Mouse (Mus musculus) small intestine, adult 2 months (tissue): ENCODE measurements around the gene Eif3k. TPM values are rescaled to one million over a fixed set of nuclear protein-coding genes. Genes with fewer than 3 reads are reported as not detected.

Experiments
- H3K27ac ChIP-seq: fragments of 200-500 bp; 2 replicates; pipeline ENCODE4 v1.5.1; 2012; ENCODE audit warnings: low read depth, low read length, control low read depth, inconsistent platforms; ENCODE audit not compliant: insufficient read depth
- H3K27me3 ChIP-seq: fragments of 200-500 bp; 2 replicates; pipeline ENCODE4 v1.6.1; 2012; ENCODE audit warnings: mild to moderate bottlenecking, moderate library complexity, low read length, inconsistent platforms; ENCODE audit not compliant: control insufficient read depth, insufficient read depth
- H3K36me3 ChIP-seq: fragments of 200-500 bp; 2 replicates; pipeline ENCODE4 v1.6.1; 2012; ENCODE audit warnings: mild to moderate bottlenecking, low read length, control low read depth, inconsistent platforms; ENCODE audit not compliant: control insufficient read depth, insufficient read depth
- H3K4me1 ChIP-seq: fragments of 200-500 bp; 2 replicates; pipeline ENCODE4 v1.6.1; 2012; ENCODE audit warnings: low read length, inconsistent platforms, mixed read lengths; ENCODE audit not compliant: control insufficient read depth, insufficient read depth, insufficient read length
- H3K4me3 ChIP-seq: fragments of 200-500 bp; 2 replicates; pipeline ENCODE4 v1.5.1; 2012; ENCODE audit warnings: low read depth, mild to moderate bottlenecking, control low read depth, inconsistent platforms, low read length, moderate library complexity
- CTCF ChIP-seq: fragments of 200-500 bp; IDR thresholded peaks from 2 replicates; pipeline ENCODE4 v1.5.1; 2012; ENCODE audit warnings: low read depth, mild to moderate bottlenecking, control low read depth, inconsistent platforms, low read length, moderate library complexity, mixed read lengths; ENCODE audit not compliant: insufficient replicate concordance, insufficient read length; ENCODE audit errors: extremely low read depth
- POLR2A ChIP-seq: fragments of 200-500 bp; IDR thresholded peaks from 2 replicates; pipeline ENCODE4 v1.6.1; 2012; ENCODE audit warnings: low read depth, mild to moderate bottlenecking, control low read depth, inconsistent platforms, low read length, moderate library complexity
- WGBS: fragments of 180-500 bp; shearing (Covaris S2); methylation state at CpG from one replicate; pipeline ENCODE4 v1.1.7; 2018; 5-methylcytosine and 5-hydroxymethylcytosine counted together
- polyA plus RNA-seq: library from polyadenylated mRNA; depleted of rRNA; stranded (reverse); fragments of >200 nt; gene quantifications from 2 replicates; pipeline ENCODE4 v1.2.3, GENCODE M21; 2012

Gene Eif3k
- polyA plus RNA-seq, 1 experiment = 169 TPM

- 85% methylated on average over 4 of the region's 5 CpGs for WGBS
- Histone ChIP-seq H3K27me3 (no peaks in the 10 kb centered on the region), H3K4me1 (peaks cover 21% of the 10 kb centered on the region; the same call in 1 of the 2 replicates), H3K4me3 (no peak overlapping the region), H3K27ac (no peak overlapping the region), H3K36me3 (no peaks in the 10 kb centered on the region)
- TF ChIP-seq POLR2A = no peak
- TF ChIP-seq CTCF = no peak
These were observed 15.5 kb downstream of the Eif3k start for GRCm38 (mm10) chr7:28966181-28966580.

GRCm38 (mm10) chr7:28965346-28965840 is 16.3 kb downstream of the Eif3k start:
- Histone ChIP-seq H3K4me1 (peaks cover 17% of the 10 kb centered on the region; the same call in 1 of the 2 replicates), H3K36me3 (no peaks in the 10 kb centered on the region), H3K27me3 (no peaks in the 10 kb centered on the region), H3K27ac (peak overlapping the region; percentile 22; the same call in 1 of the 2 replicates), H3K4me3 (no peak overlapping the region)
- TF ChIP-seq CTCF (no peak), POLR2A (no peak)
- 70% methylated on average over 5 of the region's 5 CpGs for WGBS

GRCm38 (mm10) chr7:28963399-28963923 is 18.2 kb downstream of the Eif3k start:
- H3K27ac ChIP-seq = no peak overlapping the region
- 78% methylated on average over 3 of the region's 3 CpGs for WGBS
- TF ChIP-seq CTCF = no peak
- no peak for TF ChIP-seq POLR2A
- H3K4me1 ChIP-seq = peaks cover 7% of the 10 kb centered on the region; the same call in 1 of the 2 replicates
- peaks cover 2% of the 10 kb centered on the region; the same call in 1 of the 2 replicates for H3K36me3 ChIP-seq
- H3K4me3 ChIP-seq = no peak overlapping the region
- H3K27me3 ChIP-seq = no peaks in the 10 kb centered on the region

GRCm38 (mm10) chr7:28961927-28962670 is 19.6 kb downstream of the Eif3k start, which contains the start of gene Actn4:
Actn4 (minus strand) TSS chr7:28962340.
- no peaks in the 10 kb centered on the region for H3K27me3 ChIP-seq
- H3K4me3 ChIP-seq = peak within 1 kb of the TSS; percentile 95
- TF ChIP-seq POLR2A (peak; percentile 99), CTCF (no peak)
- H3K36me3 ChIP-seq = peaks cover 4% of the 10 kb centered on the region
- WGBS = under 1% methylated on average over 76 of the region's 76 CpGs
- H3K4me1 ChIP-seq = peaks cover 13% of the 10 kb centered on the region; the same call in 1 of the 2 replicates
- peak within 1 kb of the TSS; percentile 95 for H3K27ac ChIP-seq

- Histone ChIP-seq H3K4me3 (peak overlapping the region; percentile 95), H3K27me3 (no peaks in the 10 kb centered on the region), H3K4me1 (peaks cover 15% of the 10 kb centered on the region; the same call in 1 of the 2 replicates), H3K36me3 (peaks cover 4% of the 10 kb centered on the region), H3K27ac (peak overlapping the region; percentile 95)
- 0% methylated on average over 7 of the region's 7 CpGs for WGBS
- TF ChIP-seq CTCF (no peak), POLR2A (no peak)
These were observed 20.1 kb downstream of the Eif3k start for GRCm38 (mm10) chr7:28961584-28961926.

- Histone ChIP-seq H3K27ac (peak overlapping the region; percentile 95), H3K4me3 (peak overlapping the region; percentile 66), H3K27me3 (no peaks in the 10 kb centered on the region), H3K4me1 (peaks cover 21% of the 10 kb centered on the region; the same call in 1 of the 2 replicates), H3K36me3 (peaks cover 6% of the 10 kb centered on the region)
- whole genome bisulfite sequencing = 9% methylated on average over 9 of the region's 9 CpGs
- TF ChIP-seq POLR2A (no peak), CTCF (no peak)
These were observed 21.2 kb downstream of the Eif3k start for GRCm38 (mm10) chr7:28960354-28961046.

- Histone ChIP-seq H3K36me3 (peaks cover 8% of the 10 kb centered on the region), H3K4me3 (peak overlapping the region; percentile 66), H3K27me3 (no peaks in the 10 kb centered on the region), H3K4me1 (peaks cover 24% of the 10 kb centered on the region; the same call in 1 of the 2 replicates), H3K27ac (peak overlapping the region; percentile 95)
- TF ChIP-seq CTCF (no peak), POLR2A (peak; percentile 30; the same call in 1 of the 2 replicates)
- WGBS = 6% methylated on average over 6 of the region's 6 CpGs
These were observed 22.1 kb downstream of the Eif3k start for GRCm38 (mm10) chr7:28959505-28960045.
